Mouse (Mus musculus): ENCODE results near the gene Eif2b5. TPM values are rescaled to one million over a fixed set of nuclear protein-coding genes. Genes with fewer than 3 reads are reported as not detected.

Gene Eif2b5
- polyA plus RNA-seq, 1 experiment from 2014 or later = 76.0 TPM

DNA sequence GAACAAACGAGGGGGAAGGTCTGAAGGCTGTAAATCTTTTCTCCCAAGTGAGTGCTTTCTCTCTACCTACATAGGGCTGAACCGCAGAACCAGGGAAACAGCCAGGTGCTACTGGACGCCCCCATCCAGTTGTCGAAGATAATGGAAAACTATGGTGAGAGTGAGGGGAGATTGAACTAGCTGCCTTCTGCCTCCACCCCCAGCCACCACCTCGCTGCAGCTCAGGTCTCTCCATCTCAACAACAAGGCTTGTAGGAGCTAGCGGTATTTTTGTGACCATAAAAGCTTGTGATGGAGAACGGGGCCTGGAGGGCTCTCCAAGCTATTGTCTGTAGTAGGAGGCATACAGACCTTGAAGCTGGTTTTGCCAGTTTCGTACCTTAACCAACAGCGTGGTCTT is 50.5 kb downstream of the Eif2b5 start:
- H3K4me1 ChIP-seq (replicated peaks; ENCODE audit: insufficient read depth, low read length) = peaks cover 5% of the 10 kb centered on the region
- peak overlapping the region; percentile 84 for H3K9ac ChIP-seq (ENCODE audit: low read depth, low read length)
- H3K27me3 ChIP-seq (ENCODE audit: insufficient read depth, low read length) = no peaks in the 10 kb centered on the region
- no peak overlapping the region for H3K27ac ChIP-seq
- H3K4me2 ChIP-seq (ENCODE audit: low read length) = peak overlapping the region; percentile 91
- H3K9me3 ChIP-seq (replicated peaks; ENCODE audit: low read length) = no peaks in the 10 kb centered on the region
- H3K4me3 ChIP-seq (replicated peaks; ENCODE audit: low read depth, low read length) = peak overlapping the region; percentile 91
- peaks cover 34% of the 10 kb centered on the region for H3K36me3 ChIP-seq (ENCODE audit: insufficient read depth, low read length)
- ATAC-seq (replicated peaks; ENCODE audit: low FRiP score, low read depth) (no peak), DNase-seq (ENCODE audit: low spot score) (peak; percentile 3)
- no peak for TF ChIP-seq CTCF (IDR thresholded peaks at IDR 0.05; ENCODE audit: low read depth)
- 38% methylated on average over 9 of the region's 9 CpGs for WGBS

DNA sequence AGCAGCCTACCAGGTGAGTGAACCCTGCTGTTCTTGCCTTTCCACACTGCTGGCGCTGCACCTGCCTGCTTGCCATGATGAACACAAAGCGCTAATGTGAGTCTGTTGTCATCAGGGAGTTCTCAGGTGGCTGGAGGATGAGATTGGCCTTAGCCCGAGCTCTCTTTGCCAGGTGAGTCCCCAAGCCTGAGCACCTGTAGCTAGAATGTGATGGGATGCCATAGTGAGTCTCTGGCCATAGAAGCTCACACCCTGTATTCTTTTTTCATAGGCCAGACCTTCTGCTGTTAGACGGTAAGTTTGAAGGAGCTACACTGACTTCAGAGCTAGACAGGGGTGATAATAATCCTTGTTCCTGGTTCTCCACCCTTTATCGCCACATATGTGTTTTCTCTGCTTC is 53.1 kb downstream of the Eif2b5 start:
- ATAC-seq (replicated peaks; ENCODE audit: low FRiP score, low read depth) (no peak), DNase-seq (ENCODE audit: low spot score) (no peak)
- 95% methylated on average over 5 of the region's 5 CpGs for WGBS
- H3K27ac ChIP-seq = no peak overlapping the region
- H3K4me2 ChIP-seq (ENCODE audit: low read length) = no peak overlapping the region
- H3K9ac ChIP-seq (ENCODE audit: low read depth, low read length) = no peak overlapping the region
- H3K4me3 ChIP-seq (replicated peaks; ENCODE audit: low read depth, low read length) = no peak overlapping the region
- H3K9me3 ChIP-seq (replicated peaks; ENCODE audit: low read length) = no peaks in the 10 kb centered on the region
- no peak for TF ChIP-seq CTCF (IDR thresholded peaks at IDR 0.05; ENCODE audit: low read depth)
- peaks cover 5% of the 10 kb centered on the region for H3K4me1 ChIP-seq (replicated peaks; ENCODE audit: insufficient read depth, low read length)
- no peaks in the 10 kb centered on the region for H3K27me3 ChIP-seq (ENCODE audit: insufficient read depth, low read length)
- H3K36me3 ChIP-seq (ENCODE audit: insufficient read depth, low read length) = peaks cover 28% of the 10 kb centered on the region

GRCm38 (mm10) chr16:20552594-20552993 is 54.0 kb downstream of the Eif2b5 start:
- H3K27ac ChIP-seq = no peak overlapping the region
- H3K9me3 ChIP-seq (replicated peaks; ENCODE audit: low read length) = no peaks in the 10 kb centered on the region
- ATAC-seq (replicated peaks; ENCODE audit: low FRiP score, low read depth) (no peak), DNase-seq (ENCODE audit: low spot score) (no peak)
- no peak for TF ChIP-seq CTCF (IDR thresholded peaks at IDR 0.05; ENCODE audit: low read depth)
- no peak overlapping the region for H3K4me2 ChIP-seq (ENCODE audit: low read length)
- no peaks in the 10 kb centered on the region for H3K27me3 ChIP-seq (ENCODE audit: insufficient read depth, low read length)
- no peak overlapping the region for H3K4me3 ChIP-seq (replicated peaks; ENCODE audit: low read depth, low read length)
- H3K4me1 ChIP-seq (replicated peaks; ENCODE audit: insufficient read depth, low read length) = peaks cover 5% of the 10 kb centered on the region
- H3K36me3 ChIP-seq (ENCODE audit: insufficient read depth, low read length) = peaks cover 28% of the 10 kb centered on the region
- 91% methylated on average over 1 of the region's 1 CpGs for WGBS
- H3K9ac ChIP-seq (ENCODE audit: low read depth, low read length) = no peak overlapping the region

- TF ChIP-seq CTCF (IDR thresholded peaks at IDR 0.05; ENCODE audit: low read depth) = no peak
- WGBS = 94% methylated on average over 6 of the region's 6 CpGs
- Histone ChIP-seq H3K27ac (no peak overlapping the region), H3K36me3 (ENCODE audit: insufficient read depth, low read length) (peaks cover 47% of the 10 kb centered on the region), H3K4me1 (replicated peaks; ENCODE audit: insufficient read depth, low read length) (no peaks in the 10 kb centered on the region), H3K9me3 (replicated peaks; ENCODE audit: low read length) (no peaks in the 10 kb centered on the region), H3K27me3 (ENCODE audit: insufficient read depth, low read length) (no peaks in the 10 kb centered on the region), H3K4me3 (replicated peaks; ENCODE audit: low read depth, low read length) (no peak overlapping the region), H3K9ac (ENCODE audit: low read depth, low read length) (no peak overlapping the region), H3K4me2 (ENCODE audit: low read length) (no peak overlapping the region)
- ATAC-seq (replicated peaks; ENCODE audit: low FRiP score, low read depth) (no peak), DNase-seq (ENCODE audit: low spot score) (no peak)
Measured at GRCm38 (mm10) chr16:20555000-20555399, 56.4 kb downstream of the Eif2b5 start.

- peaks cover 56% of the 10 kb centered on the region for H3K36me3 ChIP-seq (ENCODE audit: insufficient read depth, low read length)
- no peaks in the 10 kb centered on the region for H3K27me3 ChIP-seq (ENCODE audit: insufficient read depth, low read length)
- no peak overlapping the region for H3K4me3 ChIP-seq (replicated peaks; ENCODE audit: low read depth, low read length)
- WGBS = 64% methylated on average over 7 of the region's 7 CpGs
- no peak for ATAC-seq (replicated peaks; ENCODE audit: low FRiP score, low read depth)
- H3K27ac ChIP-seq = no peak overlapping the region
- no peak for TF ChIP-seq CTCF (IDR thresholded peaks at IDR 0.05; ENCODE audit: low read depth)
- no peak for DNase-seq (ENCODE audit: low spot score)
- H3K4me1 ChIP-seq (replicated peaks; ENCODE audit: insufficient read depth, low read length) = no peaks in the 10 kb centered on the region
- no peaks in the 10 kb centered on the region for H3K9me3 ChIP-seq (replicated peaks; ENCODE audit: low read length)
- no peak overlapping the region for H3K9ac ChIP-seq (ENCODE audit: low read depth, low read length)
- no peak overlapping the region for H3K4me2 ChIP-seq (ENCODE audit: low read length)
Measured at GRCm38 (mm10) chr16:20557381-20557780, 58.8 kb downstream of the Eif2b5 start.

Other genes starting within 250 kb of the Eif2b5 start
- 110 and 115 TPM in 2 replicates for gene Parl, start 196.4 kb upstream of the Eif2b5 start, polyA plus RNA-seq (2015; fragmentation: Nextera tagmentation; extraction: Ambion mirVana)
- not detected in 2 replicates for gene Cyp2ab1, start 173.4 kb upstream of the Eif2b5 start, polyA plus RNA-seq (2015; fragmentation: Nextera tagmentation; extraction: Ambion mirVana)
- gene Abcc5, start 72.4 kb upstream of the Eif2b5 start, polyA plus RNA-seq (2015; fragmentation: Nextera tagmentation; extraction: Ambion mirVana) = 35.7 and 38.6 TPM in 2 replicates
- 15.7 and 16.5 TPM in 2 replicates for gene Dvl3, start 18.2 kb downstream of the Eif2b5 start, polyA plus RNA-seq (2015; fragmentation: Nextera tagmentation; extraction: Ambion mirVana)
- gene Ap2m1, start 36.7 kb downstream of the Eif2b5 start, polyA plus RNA-seq (2015; fragmentation: Nextera tagmentation; extraction: Ambion mirVana) = 605 and 673 TPM in 2 replicates
- gene Abcf3, start 49.8 kb downstream of the Eif2b5 start, polyA plus RNA-seq (2015; fragmentation: Nextera tagmentation; extraction: Ambion mirVana) = 51.6 and 53.6 TPM in 2 replicates
- gene Vwa5b2, start 90.7 kb downstream of the Eif2b5 start, polyA plus RNA-seq (2015; fragmentation: Nextera tagmentation; extraction: Ambion mirVana) = 0.38 and 0.43 TPM in 2 replicates
- gene Eef1akmt4, start 112.8 kb downstream of the Eif2b5 start, polyA plus RNA-seq (2015; fragmentation: Nextera tagmentation; extraction: Ambion mirVana) = 27.8 and 28.6 TPM in 2 replicates
- gene Gm49333, start 112.8 kb downstream of the Eif2b5 start, polyA plus RNA-seq (2015; fragmentation: Nextera tagmentation; extraction: Ambion mirVana) = 0.34 TPM in 1 of 2 replicates, not detected in the other
- gene Alg3, start 112.9 kb downstream of the Eif2b5 start, polyA plus RNA-seq (2015; fragmentation: Nextera tagmentation; extraction: Ambion mirVana) = 35.9 and 36.5 TPM in 2 replicates
- 0.72 and 0.79 TPM in 2 replicates for gene Camk2n2, start 122.5 kb downstream of the Eif2b5 start, polyA plus RNA-seq (2015; fragmentation: Nextera tagmentation; extraction: Ambion mirVana)
- gene Ece2, start 131.0 kb downstream of the Eif2b5 start, polyA plus RNA-seq (2015; fragmentation: Nextera tagmentation; extraction: Ambion mirVana) = 1.2 and 1.6 TPM in 2 replicates
- gene Psmd2, start 152.8 kb downstream of the Eif2b5 start, polyA plus RNA-seq (2015; fragmentation: Nextera tagmentation; extraction: Ambion mirVana) = 212 and 246 TPM in 2 replicates
- 115 and 119 TPM in 2 replicates for gene Eif4g1, start 169.5 kb downstream of the Eif2b5 start, polyA plus RNA-seq (2015; fragmentation: Nextera tagmentation; extraction: Ambion mirVana)
- 6.4 and 6.9 TPM in 2 replicates for gene Fam131a, start 194.4 kb downstream of the Eif2b5 start, polyA plus RNA-seq (2015; fragmentation: Nextera tagmentation; extraction: Ambion mirVana)
- gene Polr2h, start 218.8 kb downstream of the Eif2b5 start, polyA plus RNA-seq (2015; fragmentation: Nextera tagmentation; extraction: Ambion mirVana) = 98.6 and 105 TPM in 2 replicates
- gene Clcn2, start 218.9 kb downstream of the Eif2b5 start, polyA plus RNA-seq (2015; fragmentation: Nextera tagmentation; extraction: Ambion mirVana) = 10.2 and 10.7 TPM in 2 replicates
- gene Chrd, start 234.3 kb downstream of the Eif2b5 start, polyA plus RNA-seq (2015; fragmentation: Nextera tagmentation; extraction: Ambion mirVana) = 2.7 and 2.9 TPM in 2 replicates
- 0.62 and 0.83 TPM in 2 replicates for gene Thpo, start 235.7 kb downstream of the Eif2b5 start, polyA plus RNA-seq (2015; fragmentation: Nextera tagmentation; extraction: Ambion mirVana)